Mouse (Mus musculus) lung, embryonic 15.5 days (tissue): ENCODE data around the gene 7420426K07Rik. TPM values are rescaled to one million over a fixed set of nuclear protein-coding genes. Genes with fewer than 3 reads are reported as not detected.

Experiments used
- ATAC-seq: fragments of 200-750 bp; cut with Nextera tagmentation; 2 replicates; pipeline ENCODE4 v1.8.0; 2017; ENCODE audit warnings: moderate number of reproducible peaks, borderline replicate concordance; ENCODE audit not compliant: low FRiP score, low TSS enrichment; ENCODE audit errors: extremely low read depth
- H3K27ac ChIP-seq: fragments of 300-500 bp; sonication (generic); 2 replicates; pipeline ENCODE4 v1.5.1; 2015; ENCODE audit warnings: moderate library complexity, mild to moderate bottlenecking, inconsistent platforms
- H3K27me3 ChIP-seq: fragments of 300-500 bp; sonication (generic); 2 replicates; pipeline ENCODE4 v1.6.1; 2015; ENCODE audit warnings: inconsistent platforms
- H3K36me3 ChIP-seq: fragments of 300-500 bp; sonication (generic); 2 replicates; pipeline ENCODE4 v1.6.1; 2015; ENCODE audit warnings: inconsistent platforms
- H3K4me1 ChIP-seq: fragments of 300-500 bp; sonication (generic); 2 replicates; pipeline ENCODE4 v1.6.1; 2015; ENCODE audit warnings: inconsistent platforms
- H3K4me2 ChIP-seq: fragments of 300-500 bp; sonication (generic); 2 replicates; pipeline ENCODE4 v1.6.1; 2015; ENCODE audit warnings: inconsistent platforms, mild to moderate bottlenecking, moderate library complexity
- H3K4me3 ChIP-seq: fragments of 300-500 bp; sonication (generic); 2 replicates; pipeline ENCODE4 v1.5.1; 2015; ENCODE audit warnings: mild to moderate bottlenecking, inconsistent platforms
- H3K9ac ChIP-seq: fragments of 300-500 bp; sonication (generic); 2 replicates; pipeline ENCODE4 v1.6.1; 2015; ENCODE audit warnings: inconsistent platforms
- H3K9me3 ChIP-seq: fragments of 300-500 bp; sonication (generic); 2 replicates; pipeline ENCODE4 v1.6.1; 2016; ENCODE audit warnings: inconsistent platforms
- WGBS: fragments of 180-500 bp; shearing (Covaris S2); methylation state at CpG from one replicate; pipeline ENCODE4 v1.1.7; 2015; 5-methylcytosine and 5-hydroxymethylcytosine counted together
- polyA plus RNA-seq: library from polyadenylated mRNA; unstranded; fragments of >200 nt; fragmentation: Nextera tagmentation; extraction: Ambion mirVana; gene quantifications from 2 replicates; pipeline ENCODE4 v1.2.1, GENCODE M21; 2015

The 7420426K07Rik gene
- not detected in 2 replicates for polyA plus RNA-seq

DNA sequence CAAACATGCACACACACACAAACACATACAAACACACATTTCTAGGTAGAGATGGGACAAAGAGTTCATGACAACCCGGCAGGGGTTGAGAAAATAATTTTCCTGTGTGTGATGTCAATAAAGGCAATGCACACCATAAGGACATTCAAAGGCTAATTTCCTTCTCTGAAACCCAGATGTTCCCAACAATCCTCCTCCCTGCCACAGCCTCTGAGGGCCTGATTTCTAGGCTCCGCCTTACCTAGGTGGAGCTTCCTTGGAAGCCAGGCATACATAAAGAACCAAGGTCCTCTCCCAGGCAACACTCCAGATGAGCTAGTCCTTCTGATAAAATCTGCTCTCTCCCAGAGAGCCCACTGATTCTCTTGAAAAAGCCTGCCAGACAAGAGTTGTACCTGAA, at the start of gene 7420426K07Rik:
Gene 7420426K07Rik (plus strand): TSS at position 301 of the 400 bp plus-strand sequence.
- Histone ChIP-seq H3K4me2 (no peak within 1 kb of the TSS), H3K9me3 (no peaks in the 10 kb centered on the region), H3K9ac (no peak within 1 kb of the TSS), H3K4me1 (no peaks in the 10 kb centered on the region), H3K4me3 (no peak within 1 kb of the TSS), H3K36me3 (no peaks in the 10 kb centered on the region), H3K27me3 (no peaks in the 10 kb centered on the region), H3K27ac (no peak within 1 kb of the TSS)
- no peak for ATAC-seq
- 88% methylated on average over 2 of the region's 2 CpGs for WGBS

DNA sequence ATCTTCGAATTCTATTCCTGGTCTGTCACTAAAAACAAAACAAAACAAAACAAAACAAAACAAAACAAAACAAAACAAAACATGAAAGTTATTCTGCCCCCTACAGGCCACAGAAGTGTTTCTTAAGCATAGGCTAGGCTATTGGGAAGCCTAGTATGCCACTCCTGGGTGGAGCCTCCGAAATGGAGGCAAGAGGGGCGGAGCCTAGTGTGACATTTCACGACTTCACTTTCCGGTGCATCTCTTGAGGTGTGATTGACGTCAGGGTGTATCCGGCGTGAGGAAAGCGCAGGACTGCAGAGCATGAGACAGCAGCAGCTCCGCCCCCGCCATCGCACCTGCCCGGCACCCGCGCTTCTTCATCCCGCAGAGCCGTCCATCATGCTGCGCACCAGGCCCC, 46.7 kb upstream of the 7420426K07Rik start, which contains the start of gene Prr23a2:
Gene Prr23a2 (plus strand): TSS at position 285 of the 400 bp plus-strand sequence.
- Histone ChIP-seq H3K4me2 (no peak within 1 kb of the TSS), H3K9ac (no peak within 1 kb of the TSS), H3K36me3 (no peaks in the 10 kb centered on the region), H3K9me3 (no peaks in the 10 kb centered on the region), H3K4me1 (no peaks in the 10 kb centered on the region), H3K27me3 (no peaks in the 10 kb centered on the region), H3K4me3 (no peak within 1 kb of the TSS), H3K27ac (no peak within 1 kb of the TSS)
- ATAC-seq: 0 out of 2 replicates have a peak, but pooled peaks have one; percentile 27
- 63% methylated on average over 18 of the region's 18 CpGs for WGBS

DNA sequence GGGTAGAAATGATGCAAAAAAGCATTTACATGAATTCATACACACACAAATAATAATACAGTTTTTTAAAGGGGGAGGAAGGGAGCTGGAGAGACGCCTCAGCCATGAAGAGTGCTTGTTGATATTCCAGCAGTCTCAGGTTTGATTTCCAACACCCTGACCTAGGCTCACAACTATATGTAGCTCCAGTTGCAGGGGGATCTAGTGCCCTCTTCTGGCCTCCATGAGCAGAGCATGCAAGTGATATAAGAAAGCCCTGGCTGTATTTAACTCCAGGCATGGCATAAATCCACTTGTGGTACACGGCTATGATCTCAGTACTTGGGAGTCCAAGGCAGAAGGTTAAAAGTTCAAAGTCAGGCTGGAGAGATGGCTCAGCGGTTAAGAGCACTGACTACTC, 39.5 kb upstream of the 7420426K07Rik start:
- Histone ChIP-seq H3K27ac (no peak overlapping the region), H3K36me3 (no peaks in the 10 kb centered on the region), H3K4me1 (no peaks in the 10 kb centered on the region), H3K9me3 (no peaks in the 10 kb centered on the region), H3K4me3 (no peak overlapping the region), H3K4me2 (no peak overlapping the region), H3K9ac (no peak overlapping the region), H3K27me3 (no peaks in the 10 kb centered on the region)
- no peak for ATAC-seq
- 65% methylated on average over 3 of the region's 3 CpGs for WGBS

DNA sequence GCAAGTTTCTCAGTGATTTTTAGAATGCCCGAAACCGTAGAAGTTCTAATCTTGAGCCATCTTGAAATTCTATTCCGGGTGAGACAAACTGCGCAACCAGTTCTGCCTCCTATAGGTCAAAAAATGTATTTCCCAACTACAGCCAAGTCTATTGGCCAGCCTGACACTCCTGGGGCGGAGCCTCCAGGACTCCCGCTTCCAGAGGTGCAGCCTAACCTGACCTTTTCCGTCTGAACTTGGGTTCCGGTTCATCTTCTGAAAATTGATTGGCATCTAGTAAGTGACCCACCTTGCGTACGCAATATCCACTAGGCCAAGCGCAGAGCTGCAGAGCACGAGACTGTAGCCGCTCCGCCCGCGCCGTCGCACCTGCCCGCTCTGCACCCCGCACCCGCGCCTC, 38.3 kb upstream of the 7420426K07Rik start, which contains the start of gene Prr23a3:
Gene Prr23a3 (plus strand): TSS at position 197 of the 400 bp plus-strand sequence.
- Histone ChIP-seq H3K9me3 (no peaks in the 10 kb centered on the region), H3K27ac (no peak within 1 kb of the TSS), H3K4me3 (no peak within 1 kb of the TSS), H3K4me2 (no peak within 1 kb of the TSS), H3K36me3 (no peaks in the 10 kb centered on the region), H3K4me1 (no peaks in the 10 kb centered on the region), H3K27me3 (no peaks in the 10 kb centered on the region), H3K9ac (no peak within 1 kb of the TSS)
- no peak for ATAC-seq
- 52% methylated on average over 22 of the region's 22 CpGs for WGBS

DNA sequence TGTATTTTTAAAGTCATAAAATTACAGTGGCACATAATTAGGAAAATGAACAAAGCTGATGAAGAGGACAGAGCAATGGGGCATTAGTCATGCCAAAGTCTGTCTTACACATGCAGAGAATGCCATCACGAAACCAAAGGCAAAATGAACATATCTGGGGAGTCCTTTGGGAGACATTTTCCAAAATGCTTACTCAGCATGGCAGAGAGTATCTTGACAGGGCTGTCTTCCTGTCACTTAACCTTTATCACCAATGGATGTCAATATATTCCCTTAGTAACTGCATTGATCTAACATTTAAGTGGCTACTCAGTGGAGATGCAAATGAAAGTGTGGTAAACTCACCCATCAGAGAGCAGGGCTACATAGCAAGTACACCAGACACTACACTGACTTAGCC, 1.4 kb upstream of the 7420426K07Rik start:
- Histone ChIP-seq H3K4me3 (no peak overlapping the region), H3K9me3 (no peaks in the 10 kb centered on the region; the same call in 1 of the 2 replicates), H3K4me2 (no peak overlapping the region), H3K36me3 (no peaks in the 10 kb centered on the region), H3K27me3 (no peaks in the 10 kb centered on the region), H3K4me1 (no peaks in the 10 kb centered on the region), H3K9ac (no peak overlapping the region), H3K27ac (no peak overlapping the region)
- no peak for ATAC-seq
- WGBS: 82% methylated on average over 1 of the region's 1 CpGs

DNA sequence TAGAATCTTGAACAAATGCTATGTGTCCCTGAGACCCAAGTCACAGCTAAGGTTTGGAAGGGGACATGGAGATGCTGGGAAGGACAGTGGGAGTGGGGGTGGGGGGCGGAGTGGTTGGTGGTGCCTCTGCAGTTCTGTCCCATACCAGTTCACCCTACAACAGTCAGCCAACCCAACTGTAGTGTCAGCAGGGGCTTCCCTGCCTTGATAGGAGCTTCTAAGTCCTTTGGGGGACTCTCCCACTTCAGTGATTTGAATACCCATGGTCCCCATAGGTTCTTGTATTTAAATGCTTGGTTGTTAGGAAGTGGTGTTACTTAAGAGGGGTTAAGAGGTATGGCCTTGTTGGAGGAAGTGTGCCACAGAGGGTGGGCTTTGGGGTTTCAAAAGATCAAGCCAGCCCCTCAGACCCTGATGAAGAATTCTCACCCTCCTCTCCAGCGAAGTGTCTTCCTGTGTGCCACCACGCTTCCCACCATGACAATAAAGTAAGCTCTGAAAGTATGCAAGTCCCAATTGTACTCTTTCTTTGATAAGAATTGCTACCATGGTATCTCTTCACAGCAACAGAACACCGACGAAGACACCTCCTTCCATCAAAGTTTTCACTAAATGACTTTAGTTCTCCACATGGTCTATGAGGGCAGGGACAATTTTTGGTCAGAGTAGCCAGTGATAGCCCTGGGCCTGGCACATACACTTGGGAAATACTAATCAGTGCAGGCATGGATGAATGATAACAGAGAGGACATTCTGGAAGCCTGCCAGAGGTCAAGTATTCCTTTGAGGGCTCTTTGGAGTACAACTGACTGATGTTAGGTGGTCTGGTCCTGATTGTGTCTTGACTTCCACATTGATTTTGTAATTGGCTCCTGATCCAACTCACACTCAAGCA, 18.0 kb downstream of the 7420426K07Rik start:
- no peak for ATAC-seq
- Histone ChIP-seq H3K4me2 (no peak overlapping the region), H3K4me3 (no peak overlapping the region), H3K36me3 (no peaks in the 10 kb centered on the region), H3K9ac (no peak overlapping the region), H3K4me1 (no peaks in the 10 kb centered on the region), H3K9me3 (no peaks in the 10 kb centered on the region), H3K27ac (no peak overlapping the region), H3K27me3 (no peaks in the 10 kb centered on the region)
- WGBS: 85% methylated on average over 5 of the region's 5 CpGs

DNA sequence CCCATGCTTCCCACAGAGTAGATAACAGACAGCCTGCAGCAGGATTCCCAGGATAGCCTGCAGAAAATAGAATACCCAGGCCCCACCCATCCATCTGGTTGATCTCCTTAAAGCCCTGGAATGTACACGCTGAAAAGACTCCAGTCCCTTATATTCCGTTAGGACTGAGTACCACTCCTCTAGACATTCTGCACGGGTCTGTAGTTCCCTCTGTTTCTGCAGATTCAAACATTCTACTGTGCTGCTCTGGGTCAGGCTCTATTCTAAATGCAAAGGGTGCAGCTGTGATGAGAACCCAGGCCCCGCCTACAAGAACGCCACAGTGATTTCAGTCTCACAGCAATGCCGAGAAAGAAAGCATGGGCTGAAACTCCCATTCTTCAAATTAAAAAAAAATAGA, 20.2 kb downstream of the 7420426K07Rik start:
- H3K4me2 ChIP-seq: no peak overlapping the region
- H3K27ac ChIP-seq: no peak overlapping the region
- no peaks in the 10 kb centered on the region for H3K36me3 ChIP-seq
- H3K4me1 ChIP-seq: no peaks in the 10 kb centered on the region
- H3K9ac ChIP-seq: no peak overlapping the region
- no peaks in the 10 kb centered on the region for H3K9me3 ChIP-seq
- H3K27me3 ChIP-seq: no peaks in the 10 kb centered on the region
- 29% methylated on average over 6 of the region's 6 CpGs for WGBS
- ATAC-seq: no peak
- no peak overlapping the region for H3K4me3 ChIP-seq

DNA sequence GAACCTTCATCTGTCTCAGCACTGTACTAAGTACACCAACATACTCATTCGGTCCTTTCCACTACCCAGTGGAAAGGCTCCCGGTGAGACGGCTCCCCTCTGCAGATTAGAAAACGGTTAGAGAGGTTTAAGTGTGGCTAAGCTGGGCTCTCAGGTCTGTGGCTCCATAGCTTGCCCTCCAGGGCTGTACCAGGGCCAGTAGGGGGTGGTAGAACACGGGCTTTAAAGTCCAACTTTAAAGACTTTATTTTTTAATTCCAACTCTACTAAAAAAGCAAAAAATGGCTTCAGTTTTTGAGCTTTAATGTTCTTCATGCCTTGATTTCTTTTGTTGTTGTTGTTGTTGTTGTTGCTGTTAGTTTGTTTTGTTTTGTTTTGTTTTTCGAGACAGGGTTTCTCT, 21.3 kb downstream of the 7420426K07Rik start:
- H3K4me3 ChIP-seq: no peak overlapping the region
- H3K4me2 ChIP-seq: no peak overlapping the region
- no peaks in the 10 kb centered on the region for H3K4me1 ChIP-seq
- no peaks in the 10 kb centered on the region for H3K9me3 ChIP-seq
- ATAC-seq: no peak
- 65% methylated on average over 6 of the region's 6 CpGs for WGBS
- H3K9ac ChIP-seq: no peak overlapping the region
- no peak overlapping the region for H3K27ac ChIP-seq
- no peaks in the 10 kb centered on the region for H3K36me3 ChIP-seq
- H3K27me3 ChIP-seq: no peaks in the 10 kb centered on the region

DNA sequence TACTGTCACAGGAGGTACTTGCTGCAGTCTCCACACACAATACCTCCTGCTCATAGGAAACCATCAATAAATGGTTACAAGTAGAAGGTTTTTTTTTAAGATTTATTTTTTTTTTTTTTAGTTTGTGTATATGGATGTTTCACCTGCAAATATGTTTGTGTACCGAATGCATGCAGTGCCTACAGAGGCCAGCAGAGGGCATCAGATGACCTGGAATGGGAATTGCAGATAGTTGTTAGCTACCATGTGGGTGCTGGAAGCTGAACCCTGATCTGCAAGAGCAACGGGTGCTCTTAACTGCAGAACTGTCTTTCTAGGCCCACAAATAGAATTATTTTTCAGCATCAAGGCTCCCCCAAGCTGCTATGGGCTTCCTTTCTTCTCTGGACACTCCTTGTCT, 26.6 kb downstream of the 7420426K07Rik start:
- H3K9ac ChIP-seq: no peak overlapping the region
- no peak overlapping the region for H3K4me2 ChIP-seq
- H3K27me3 ChIP-seq: no peaks in the 10 kb centered on the region
- H3K4me1 ChIP-seq: no peaks in the 10 kb centered on the region
- WGBS: 93% methylated on average over 2 of the region's 2 CpGs
- no peaks in the 10 kb centered on the region for H3K36me3 ChIP-seq
- no peak overlapping the region for H3K27ac ChIP-seq
- ATAC-seq: no peak
- H3K4me3 ChIP-seq: no peak overlapping the region
- H3K9me3 ChIP-seq: no peaks in the 10 kb centered on the region

DNA sequence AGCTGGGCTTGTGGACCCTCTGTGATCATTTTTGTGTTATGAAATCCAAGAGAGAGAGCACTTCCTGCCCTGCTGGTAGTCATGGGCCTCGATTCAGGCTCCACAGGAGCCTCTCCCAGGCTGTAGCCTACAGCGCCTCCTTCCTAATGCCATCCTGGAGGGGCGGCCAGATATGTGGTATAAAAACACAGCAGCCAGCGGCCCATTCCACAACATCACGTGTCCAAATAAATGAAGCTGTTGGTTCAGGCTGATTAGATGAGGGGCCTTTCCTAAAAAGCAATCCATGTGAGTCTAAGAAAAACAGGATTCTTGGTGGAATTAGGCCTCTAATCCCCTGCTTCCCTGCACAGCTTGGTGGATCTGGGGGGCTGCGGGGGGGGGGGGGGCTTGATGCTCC, 30.0 kb downstream of the 7420426K07Rik start:
- Histone ChIP-seq H3K36me3 (no peaks in the 10 kb centered on the region), H3K9ac (no peak overlapping the region), H3K4me1 (no peaks in the 10 kb centered on the region), H3K9me3 (no peaks in the 10 kb centered on the region), H3K4me3 (no peak overlapping the region), H3K27ac (no peak overlapping the region), H3K4me2 (no peak overlapping the region), H3K27me3 (no peaks in the 10 kb centered on the region)
- ATAC-seq: no peak
- 28% methylated on average over 6 of the region's 6 CpGs for WGBS

DNA sequence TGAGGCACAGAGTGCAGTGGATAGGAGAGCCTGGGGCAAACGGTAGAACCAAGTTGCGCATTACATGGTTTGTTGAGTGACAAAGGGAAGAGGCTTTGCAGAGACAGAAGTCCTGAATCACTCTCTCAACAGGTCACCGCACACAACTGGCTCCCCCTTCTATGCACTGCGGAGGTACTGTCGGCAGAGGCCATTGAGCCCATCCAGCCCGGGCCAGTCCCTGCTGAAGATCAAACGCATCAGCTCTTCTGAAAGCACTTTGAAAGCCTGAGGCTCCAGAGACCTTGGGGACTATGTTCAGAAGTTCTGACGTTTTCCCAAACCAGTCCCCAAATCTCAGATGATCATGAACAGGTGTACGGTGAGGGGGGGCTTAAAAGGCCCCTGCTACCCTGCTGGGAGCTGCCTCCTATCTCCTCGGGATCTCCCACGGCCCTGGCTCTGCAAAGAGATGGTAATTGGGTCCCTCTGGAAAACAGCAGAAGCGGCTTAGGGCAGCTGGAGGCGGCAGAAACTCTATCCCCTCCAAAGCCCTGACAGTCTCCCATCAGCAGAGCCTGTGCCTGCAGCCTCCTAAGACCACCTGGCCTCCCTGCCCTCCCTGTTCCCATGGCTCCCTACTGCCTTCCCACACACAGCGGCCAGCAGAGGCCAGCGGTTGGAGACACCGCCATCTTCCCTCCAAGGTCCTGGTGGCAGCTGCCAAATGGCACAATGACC, 32.4 kb downstream of the 7420426K07Rik start:
- Histone ChIP-seq H3K9ac (no peak overlapping the region), H3K4me3 (no peak overlapping the region), H3K36me3 (no peaks in the 10 kb centered on the region), H3K4me2 (no peak overlapping the region), H3K4me1 (no peaks in the 10 kb centered on the region), H3K27ac (no peak overlapping the region), H3K27me3 (no peaks in the 10 kb centered on the region), H3K9me3 (no peaks in the 10 kb centered on the region)
- 31% methylated on average over 16 of the region's 16 CpGs for WGBS
- no peak for ATAC-seq

DNA sequence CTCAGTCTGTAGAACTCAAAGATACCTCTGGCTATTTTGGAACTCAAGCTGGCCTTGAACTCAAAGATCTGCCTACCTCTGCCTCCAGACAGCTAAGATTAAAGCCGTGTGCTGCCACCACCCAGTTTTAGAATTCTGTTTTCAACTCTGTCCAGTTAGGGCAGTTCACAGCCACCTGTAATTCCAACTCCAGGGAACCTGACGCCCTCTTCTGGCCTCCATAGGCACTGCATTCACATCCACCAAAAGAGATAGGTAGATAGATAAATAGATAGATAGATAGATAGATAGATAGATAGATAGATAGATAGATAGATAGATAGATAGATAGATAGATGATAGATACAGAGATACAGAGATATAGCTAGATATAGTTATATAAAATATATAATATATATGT, 36.4 kb downstream of the 7420426K07Rik start:
- no peaks in the 10 kb centered on the region for H3K4me1 ChIP-seq
- H3K4me3 ChIP-seq: no peak overlapping the region
- no peaks in the 10 kb centered on the region for H3K9me3 ChIP-seq
- ATAC-seq: no peak
- H3K36me3 ChIP-seq: no peaks in the 10 kb centered on the region
- H3K9ac ChIP-seq: no peak overlapping the region
- WGBS: 17% methylated on average over 2 of the region's 2 CpGs
- H3K27me3 ChIP-seq: 0 out of 2 replicates have a peak, but pooled peaks cover 5% of the 10 kb centered on the region
- no peak overlapping the region for H3K27ac ChIP-seq
- no peak overlapping the region for H3K4me2 ChIP-seq
